Mouse (Mus musculus) brain, embryonic 14.5 days (tissue): ENCODE measurements at regions not wholly inside any gene's neighbourhood (a gene's known extent, or its start where the extent isn't known, plus 50 kb on each side); places are given as distances from the start of the nearest gene placed in this dataset.

Source experiments
- CTCF ChIP-seq: fragments of 200-500 bp; IDR thresholded peaks from 2 replicates; pipeline ENCODE4 v1.5.1; 2012; ENCODE audit warnings: inconsistent platforms, mild to moderate bottlenecking, moderate library complexity, borderline replicate concordance; ENCODE audit not compliant: insufficient read depth, insufficient read length; ENCODE audit errors: extremely low read depth
- POLR2A ChIP-seq: fragments of 200-500 bp; IDR thresholded peaks from 2 replicates; pipeline ENCODE4 v1.6.1; 2012; ENCODE audit warnings: mild to moderate bottlenecking, inconsistent platforms, borderline replicate concordance; ENCODE audit not compliant: poor library complexity, insufficient read depth, insufficient read length, severe bottlenecking; ENCODE audit errors: extremely low read depth

DNA sequence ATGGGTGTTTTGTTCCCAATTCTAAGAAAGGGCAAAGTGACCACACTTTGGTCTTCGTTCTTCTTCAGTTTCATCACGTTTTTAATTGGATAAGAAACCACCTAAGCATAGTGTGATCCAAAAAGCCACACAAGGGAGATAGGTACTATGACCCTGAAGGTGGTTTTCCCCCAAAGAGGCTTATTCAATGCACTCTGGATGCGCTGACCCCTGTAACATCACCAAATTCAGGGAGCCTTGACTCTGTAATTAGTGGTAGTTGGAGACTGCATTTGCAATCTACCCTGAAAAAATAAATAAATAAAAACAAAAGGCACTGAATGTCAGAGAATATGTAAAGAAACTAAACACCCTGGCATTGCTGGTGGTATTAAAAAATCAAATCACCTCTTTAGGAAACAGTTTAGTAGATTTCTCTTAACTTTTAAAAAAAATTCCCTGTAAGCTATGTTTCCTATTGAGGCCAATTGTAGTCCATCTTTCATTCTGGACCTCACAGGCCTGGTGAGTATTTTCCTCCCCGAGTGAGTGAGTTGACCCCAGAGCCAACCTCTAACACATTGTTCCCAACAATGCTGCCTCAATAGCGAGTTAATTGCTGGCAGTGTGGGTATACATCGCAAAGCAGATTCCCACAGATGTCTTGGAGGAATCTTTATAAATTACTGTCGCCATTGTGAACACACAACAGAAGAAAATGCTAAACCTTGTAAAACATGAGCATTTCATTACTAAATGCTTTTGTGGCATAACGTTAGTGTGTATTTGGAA lies 537.1 kb upstream of the Nrg3 start:
- TF ChIP-seq POLR2A (no peak), CTCF (no peak)
